Mouse (Mus musculus) liver, embryonic 13.5 days (tissue): ENCODE measurements around the gene Sp1. TPM values are rescaled to one million over a fixed set of nuclear protein-coding genes. Genes with fewer than 3 reads are reported as not detected.

Experiments
- ATAC-seq: fragments of 200-750 bp; cut with Nextera tagmentation; 2 replicates; pipeline ENCODE4 v1.8.0; 2017; ENCODE audit warnings: low read depth, mild to moderate bottlenecking, moderate number of reproducible peaks, moderate library complexity
- DNase-seq: peaks from one replicate; pipeline ENCODE4 v3.0.0; 2022
- H3K27ac ChIP-seq: fragments of 300-500 bp; sonication (generic); 2 replicates; pipeline ENCODE4 v1.5.1; 2015; ENCODE audit warnings: moderate library complexity, mild to moderate bottlenecking, inconsistent platforms
- H3K27me3 ChIP-seq: fragments of 300-500 bp; sonication (generic); 2 replicates; pipeline ENCODE4 v1.6.1; 2015; ENCODE audit warnings: mild to moderate bottlenecking, inconsistent platforms
- H3K36me3 ChIP-seq: fragments of 300-500 bp; sonication (generic); 2 replicates; pipeline ENCODE4 v1.6.1; 2015; ENCODE audit warnings: mild to moderate bottlenecking, inconsistent platforms
- H3K4me1 ChIP-seq: fragments of 300-500 bp; sonication (generic); replicated peaks from 2 replicates; pipeline ENCODE4 v1.6.1; 2015; ENCODE audit warnings: inconsistent platforms
- H3K4me2 ChIP-seq: fragments of 300-500 bp; sonication (generic); 2 replicates; pipeline ENCODE4 v1.6.1; 2015; ENCODE audit warnings: inconsistent platforms, mild to moderate bottlenecking, moderate library complexity
- H3K4me3 ChIP-seq: fragments of 300-500 bp; sonication (generic); replicated peaks from 2 replicates; pipeline ENCODE4 v1.5.1; 2015; ENCODE audit warnings: mild to moderate bottlenecking, inconsistent platforms
- H3K9ac ChIP-seq: fragments of 300-500 bp; sonication (generic); 2 replicates; pipeline ENCODE4 v1.6.1; 2015; ENCODE audit warnings: mild to moderate bottlenecking, inconsistent platforms
- H3K9me3 ChIP-seq: fragments of 300-500 bp; sonication (generic); replicated peaks from 2 replicates; pipeline ENCODE4 v1.6.1; 2016; ENCODE audit warnings: inconsistent platforms
- WGBS: fragments of 180-500 bp; shearing (Covaris S2); methylation state at CpG from one replicate; pipeline ENCODE4 v1.1.7; 2015; ENCODE audit not compliant: insufficient replicate concordance; 5-methylcytosine and 5-hydroxymethylcytosine counted together
- polyA plus RNA-seq: library from polyadenylated mRNA; unstranded; fragments of >200 nt; fragmentation: Nextera tagmentation; extraction: Ambion mirVana; gene quantifications from 2 replicates; pipeline ENCODE4 v1.2.1, GENCODE M21; 2015

Gene Sp1
- polyA plus RNA-seq, 1 experiment from 2014 or later = 4.0 TPM

DNA sequence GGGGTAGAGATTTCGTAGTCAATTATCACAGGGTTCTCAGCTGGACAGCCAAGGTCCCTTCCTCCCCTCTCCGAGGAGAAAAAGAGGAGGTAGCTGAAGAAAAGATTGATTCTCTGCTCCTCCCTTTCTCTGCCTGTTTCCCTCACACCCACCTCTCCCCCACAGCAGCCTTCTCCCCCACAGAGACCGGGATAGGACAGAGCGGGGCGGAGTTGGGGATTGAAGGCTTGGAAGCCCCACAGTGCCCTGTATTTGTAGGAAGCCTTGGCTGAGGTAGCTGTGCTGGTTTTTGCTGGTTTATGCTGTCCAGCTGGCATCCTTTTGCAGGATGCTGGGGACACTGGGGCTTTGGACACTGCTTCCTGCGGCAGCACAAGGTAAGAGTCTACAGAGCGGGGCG is 39.2 kb downstream of the Sp1 start, which contains the start of gene Amhr2:
TSS of gene Amhr2 (plus strand) at position 222 of the 400 bp plus-strand sequence.
- 75% methylated on average over 8 of the region's 8 CpGs for WGBS
- Histone ChIP-seq H3K4me2 (no peak within 1 kb of the TSS), H3K4me3 (no peak within 1 kb of the TSS), H3K9ac (no peak within 1 kb of the TSS), H3K36me3 (no peaks in the 10 kb centered on the region), H3K9me3 (no peaks in the 10 kb centered on the region), H3K4me1 (peaks cover 14% of the 10 kb centered on the region), H3K27ac (no peak within 1 kb of the TSS), H3K27me3 (no peaks in the 10 kb centered on the region)
- ATAC-seq (no peak), DNase-seq (no peak)

- Histone ChIP-seq H3K36me3 (no peaks in the 10 kb centered on the region), H3K4me1 (peaks cover 18% of the 10 kb centered on the region), H3K27ac (no peak overlapping the region), H3K9me3 (no peaks in the 10 kb centered on the region), H3K9ac (no peak overlapping the region), H3K4me2 (no peak overlapping the region), H3K27me3 (no peaks in the 10 kb centered on the region), H3K4me3 (no peak overlapping the region)
- no peak for ATAC-seq
- WGBS = 18% methylated on average over 5 of the region's 6 CpGs
- DNase-seq = no peak
Observed at GRCm38 (mm10) chr15:102446448-102446847, 40.5 kb downstream of the Sp1 start.

DNA sequence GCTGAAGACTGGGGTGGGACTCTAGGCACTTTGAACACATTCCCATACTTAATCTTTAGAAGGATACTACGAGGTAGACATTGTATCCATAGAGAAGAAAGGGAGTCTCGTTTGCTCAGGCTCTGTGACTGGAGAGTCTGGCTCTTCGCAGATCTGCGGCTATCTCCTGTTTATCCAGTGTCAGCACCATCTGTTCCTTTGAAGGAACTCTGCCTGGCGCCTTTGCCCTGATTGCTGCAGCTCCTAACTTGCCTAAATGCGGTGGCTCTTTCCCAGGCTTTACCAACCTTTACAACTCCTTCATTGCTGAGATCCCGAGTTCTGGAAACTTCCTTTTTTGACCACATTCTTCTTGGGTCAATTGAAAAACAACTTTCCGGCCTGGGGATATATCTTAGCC is 43.4 kb downstream of the Sp1 start:
- no peak overlapping the region for H3K4me2 ChIP-seq
- H3K4me1 ChIP-seq = peaks cover 18% of the 10 kb centered on the region
- no peaks in the 10 kb centered on the region for H3K36me3 ChIP-seq
- no peak for ATAC-seq
- H3K9ac ChIP-seq = no peak overlapping the region
- no peaks in the 10 kb centered on the region for H3K9me3 ChIP-seq
- no peak overlapping the region for H3K27ac ChIP-seq
- no peak for DNase-seq
- no peaks in the 10 kb centered on the region for H3K27me3 ChIP-seq
- 56% methylated on average over 8 of the region's 8 CpGs for WGBS
- no peak overlapping the region for H3K4me3 ChIP-seq

DNA sequence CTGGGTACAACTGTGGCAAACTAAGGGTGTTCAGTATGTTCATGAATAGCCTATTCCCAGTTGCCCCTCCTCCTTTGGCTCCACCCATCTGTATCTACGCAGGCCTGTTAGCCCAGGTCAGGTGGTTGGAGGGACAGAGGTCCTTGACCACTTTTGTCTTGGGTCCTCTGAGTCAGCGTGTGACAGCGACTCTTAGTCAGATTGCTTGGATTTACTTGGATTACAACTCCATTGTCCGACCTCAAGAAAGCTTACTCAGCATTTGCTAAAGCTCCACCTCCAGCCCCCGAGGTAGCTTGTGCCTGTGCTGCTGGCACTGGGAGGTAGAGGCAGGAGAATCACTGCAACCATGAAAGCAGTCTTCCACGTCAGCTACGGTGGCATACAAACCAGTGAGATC is 45.0 kb downstream of the Sp1 start:
- no peaks in the 10 kb centered on the region for H3K36me3 ChIP-seq
- H3K4me2 ChIP-seq = peak overlapping the region; percentile 6; the same call in 1 of the 2 replicates
- no peak overlapping the region for H3K4me3 ChIP-seq
- 36% methylated on average over 7 of the region's 7 CpGs for WGBS
- H3K27ac ChIP-seq = no peak overlapping the region
- DNase-seq (no peak), ATAC-seq (peak; percentile 52)
- peaks cover 19% of the 10 kb centered on the region for H3K4me1 ChIP-seq
- no peaks in the 10 kb centered on the region for H3K27me3 ChIP-seq
- H3K9me3 ChIP-seq = no peaks in the 10 kb centered on the region
- H3K9ac ChIP-seq = no peak overlapping the region

DNA sequence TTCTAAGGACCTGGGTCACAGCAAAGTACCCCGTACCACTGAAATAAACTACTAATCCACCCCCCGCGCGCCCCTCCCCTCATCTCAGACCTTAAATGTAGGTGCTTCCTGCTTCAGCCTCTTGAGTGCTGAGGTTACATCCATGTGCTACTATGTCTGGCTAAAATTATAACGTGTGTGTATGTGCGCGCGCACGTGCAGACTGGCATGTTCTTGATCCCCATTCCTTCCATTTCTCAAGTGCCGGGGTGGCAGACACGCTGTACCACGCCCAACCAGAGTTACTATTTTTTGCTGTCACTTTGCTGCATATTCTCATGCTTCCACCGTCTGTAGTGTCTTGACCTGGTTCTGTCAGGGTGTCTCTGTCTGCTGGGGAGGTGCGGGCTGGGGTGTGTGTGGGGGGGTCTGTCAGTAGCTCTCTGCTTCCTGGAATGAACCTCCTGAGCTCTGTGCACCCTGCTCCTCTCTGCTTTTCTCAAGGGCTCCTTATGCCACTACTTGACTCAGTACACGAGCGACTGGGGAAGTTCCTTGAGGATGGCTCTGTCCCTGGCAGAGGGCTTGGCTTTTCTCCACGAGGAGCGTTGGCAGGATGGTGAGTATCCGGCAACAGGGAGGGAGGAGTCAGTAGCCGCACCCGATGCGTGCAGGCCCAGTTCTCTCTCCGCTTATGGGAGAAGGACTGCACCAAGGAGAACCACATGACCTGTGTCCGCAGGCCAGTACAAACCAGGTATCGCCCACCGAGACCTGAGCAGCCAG is 45.9 kb downstream of the Sp1 start:
- ATAC-seq = no peak
- DNase-seq = no peak
- no peaks in the 10 kb centered on the region for H3K27me3 ChIP-seq
- H3K4me2 ChIP-seq = no peak overlapping the region
- WGBS = 77% methylated on average over 26 of the region's 26 CpGs
- no peak overlapping the region for H3K4me3 ChIP-seq
- H3K36me3 ChIP-seq = no peaks in the 10 kb centered on the region
- no peak overlapping the region for H3K27ac ChIP-seq
- H3K9me3 ChIP-seq = no peaks in the 10 kb centered on the region
- H3K4me1 ChIP-seq = peaks cover 17% of the 10 kb centered on the region
- no peak overlapping the region for H3K9ac ChIP-seq

DNA sequence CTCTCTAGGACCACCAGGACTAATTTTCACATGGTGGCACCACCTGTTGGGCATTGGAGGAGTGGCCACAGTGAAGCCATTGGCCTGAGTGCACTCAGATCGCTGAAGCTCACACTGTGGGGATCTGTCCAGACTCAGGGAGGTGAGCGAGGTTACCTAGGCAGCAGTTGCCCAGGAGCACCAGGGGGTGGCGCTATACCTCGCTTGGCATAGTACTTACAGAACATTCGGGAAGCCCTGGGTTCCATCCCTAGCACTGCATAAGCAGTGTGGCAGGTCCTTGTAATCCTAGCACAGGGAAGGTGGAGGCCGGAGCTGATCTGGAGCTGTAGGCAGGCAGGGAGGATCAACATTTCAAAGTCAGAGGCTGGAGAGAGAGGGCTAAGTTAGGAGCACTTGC is 50.0 kb downstream of the Sp1 start:
- Histone ChIP-seq H3K9ac (no peak overlapping the region), H3K4me3 (no peak overlapping the region), H3K27me3 (no peaks in the 10 kb centered on the region), H3K4me1 (peaks cover 52% of the 10 kb centered on the region), H3K9me3 (no peaks in the 10 kb centered on the region), H3K27ac (no peak overlapping the region), H3K4me2 (no peak overlapping the region), H3K36me3 (no peaks in the 10 kb centered on the region)
- ATAC-seq = no peak
- peak; percentile 25 for DNase-seq
- 50% methylated on average over 6 of the region's 6 CpGs for WGBS

DNA sequence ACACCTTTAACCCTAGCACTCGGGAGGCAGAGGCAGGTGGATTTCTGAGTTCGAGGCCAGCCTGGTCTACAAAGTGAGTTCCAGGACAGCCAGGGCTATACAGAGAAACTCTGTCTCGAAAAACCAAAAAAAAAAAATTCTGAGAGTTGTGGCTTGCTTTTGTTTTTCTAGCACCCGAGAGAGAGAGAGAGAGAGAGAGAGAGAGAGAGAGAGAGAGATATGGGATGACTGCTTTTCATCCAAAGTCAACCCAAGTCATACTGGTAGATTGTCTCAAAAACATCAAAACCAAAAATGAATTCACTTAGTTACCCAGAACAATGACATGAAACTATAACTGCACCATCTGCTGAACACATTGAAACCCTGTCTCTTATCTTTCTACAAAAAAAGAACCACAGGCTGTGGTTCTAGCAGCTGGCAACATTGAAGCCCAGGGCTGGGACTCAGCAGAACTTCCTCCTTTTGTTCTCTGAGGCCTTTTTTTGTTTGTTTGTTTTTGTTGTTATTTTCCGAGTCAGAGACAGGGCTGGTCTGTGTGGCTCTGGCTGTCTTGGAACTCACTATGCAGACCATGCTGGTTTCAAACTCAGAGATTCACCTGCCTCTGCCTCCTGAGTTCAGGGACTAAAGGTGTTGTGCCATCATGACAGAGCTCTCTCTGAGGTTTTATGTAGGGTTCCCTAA is 52.2 kb downstream of the Sp1 start:
- peaks cover 63% of the 10 kb centered on the region for H3K4me1 ChIP-seq
- peaks cover 12% of the 10 kb centered on the region for H3K36me3 ChIP-seq
- H3K9me3 ChIP-seq = no peaks in the 10 kb centered on the region
- DNase-seq (no peak), ATAC-seq (no peak)
- WGBS = 33% methylated on average over 5 of the region's 5 CpGs
- peak overlapping the region; percentile 83 for H3K4me2 ChIP-seq
- peak overlapping the region; percentile 73 for H3K9ac ChIP-seq
- no peaks in the 10 kb centered on the region for H3K27me3 ChIP-seq
- peak overlapping the region; percentile 64 for H3K4me3 ChIP-seq
- H3K27ac ChIP-seq = peak overlapping the region; percentile 90

- Histone ChIP-seq H3K9ac (peak within 1 kb of the TSS; percentile 73), H3K4me3 (peak within 1 kb of the TSS; percentile 64), H3K27ac (peak within 1 kb of the TSS; percentile 90), H3K9me3 (no peaks in the 10 kb centered on the region), H3K27me3 (no peaks in the 10 kb centered on the region), H3K4me2 (peak within 1 kb of the TSS; percentile 83), H3K4me1 (peaks cover 66% of the 10 kb centered on the region), H3K36me3 (peaks cover 19% of the 10 kb centered on the region)
- DNase-seq (peak; percentile 89), ATAC-seq (peak; percentile 79)
- WGBS = under 1% methylated on average over 19 of the region's 19 CpGs
Observed at GRCm38 (mm10) chr15:102458904-102459317, 53.0 kb downstream of the Sp1 start, which contains the start of gene Prr13. Gene Prr13, plus strand, starts transcription at chr15:102459028.

DNA sequence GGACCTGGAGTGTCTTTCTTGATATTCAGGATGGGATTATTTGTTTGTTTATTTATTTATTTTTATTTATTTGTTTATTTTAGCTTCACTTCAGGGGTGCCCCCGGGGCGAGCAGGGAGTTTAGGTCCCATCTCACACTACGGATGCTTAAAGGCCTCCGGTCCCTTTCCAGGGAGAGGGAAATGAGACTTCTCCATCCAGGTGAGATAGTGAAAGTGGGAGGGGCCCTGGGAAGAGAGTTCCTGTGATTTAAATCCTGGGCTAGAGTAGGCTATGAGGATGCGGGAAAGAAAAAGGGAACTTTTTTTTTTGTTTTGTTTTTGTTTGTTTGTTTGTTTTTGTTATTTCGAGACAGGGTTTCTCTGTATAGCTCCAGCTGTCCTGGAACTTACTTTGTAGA is 53.4 kb downstream of the Sp1 start:
- peak overlapping the region; percentile 73 for H3K9ac ChIP-seq
- DNase-seq (no peak), ATAC-seq (no peak; the same call in 1 of the 2 replicates)
- 10% methylated on average over 6 of the region's 6 CpGs for WGBS
- H3K27me3 ChIP-seq = no peaks in the 10 kb centered on the region
- H3K4me2 ChIP-seq = peak overlapping the region; percentile 83
- peak overlapping the region; percentile 64 for H3K4me3 ChIP-seq
- H3K4me1 ChIP-seq = peaks cover 66% of the 10 kb centered on the region
- H3K36me3 ChIP-seq = peaks cover 21% of the 10 kb centered on the region
- H3K27ac ChIP-seq = peak overlapping the region; percentile 90
- H3K9me3 ChIP-seq = no peaks in the 10 kb centered on the region

GRCm38 (mm10) chr15:102459847-102460246 is 53.9 kb downstream of the Sp1 start:
- Histone ChIP-seq H3K27ac (peak overlapping the region; percentile 90), H3K9ac (peak overlapping the region; percentile 73), H3K4me3 (peak overlapping the region; percentile 64), H3K9me3 (no peaks in the 10 kb centered on the region), H3K4me2 (peak overlapping the region; percentile 83), H3K27me3 (no peaks in the 10 kb centered on the region), H3K36me3 (peaks cover 21% of the 10 kb centered on the region), H3K4me1 (peaks cover 66% of the 10 kb centered on the region)
- DNase-seq = peak; percentile 67
- peak; percentile 82 for ATAC-seq
- 12% methylated on average over 5 of the region's 5 CpGs for WGBS

- peak overlapping the region; percentile 83 for H3K4me2 ChIP-seq
- ATAC-seq = no peak
- H3K27me3 ChIP-seq = no peaks in the 10 kb centered on the region
- peak overlapping the region; percentile 90 for H3K27ac ChIP-seq
- H3K4me3 ChIP-seq = peak overlapping the region; percentile 64
- no peaks in the 10 kb centered on the region for H3K9me3 ChIP-seq
- H3K4me1 ChIP-seq = peaks cover 66% of the 10 kb centered on the region
- H3K9ac ChIP-seq = peak overlapping the region; percentile 73
- peaks cover 21% of the 10 kb centered on the region for H3K36me3 ChIP-seq
- no peak for DNase-seq
- WGBS = 57% methylated on average over 12 of the region's 12 CpGs
Observed at GRCm38 (mm10) chr15:102460409-102460808, 54.5 kb downstream of the Sp1 start.
